Mouse (Mus musculus) midbrain, postnatal 0 days (tissue): ENCODE data around the gene Gyg. TPM values are rescaled to one million over a fixed set of nuclear protein-coding genes. Genes with fewer than 3 reads are reported as not detected.
"Not testable (repeated sequence)": the region's sequence is repeated elsewhere in the genome, so short reads cannot be mapped to it uniquely, and the experiment has no call there.

Source experiments
- ATAC-seq: fragments of 200-750 bp; cut with Nextera tagmentation; 2 replicates; pipeline ENCODE4 v1.8.0; 2017; ENCODE audit warnings: moderate number of reproducible peaks, mild to moderate bottlenecking, moderate TSS enrichment, moderate library complexity; ENCODE audit not compliant: low FRiP score
- DNase-seq: peaks from one replicate; pipeline ENCODE4 v3.0.0-alpha.2; 2015; ENCODE audit warnings: low spot score
- H3K27ac ChIP-seq: fragments of 300-500 bp; sonication (generic); 2 replicates; pipeline ENCODE4 v1.5.1; 2014; ENCODE audit warnings: low read depth, mild to moderate bottlenecking, low read length, mixed read lengths
- H3K27me3 ChIP-seq: fragments of 300-500 bp; sonication (generic); 2 replicates; pipeline ENCODE4 v1.6.1; 2014; ENCODE audit warnings: low read length, control low read depth, mixed read lengths; ENCODE audit not compliant: insufficient read depth
- H3K36me3 ChIP-seq: fragments of 300-500 bp; sonication (generic); 2 replicates; pipeline ENCODE4 v1.6.1; 2014; ENCODE audit warnings: low read length, control low read depth, mixed read lengths; ENCODE audit not compliant: insufficient read depth
- H3K4me1 ChIP-seq: fragments of 300-500 bp; sonication (generic); 2 replicates; pipeline ENCODE4 v1.6.1; 2014; ENCODE audit warnings: mild to moderate bottlenecking, control low read depth, antibody characterized with exemption, low read length, mixed read lengths; ENCODE audit not compliant: insufficient read depth
- H3K4me2 ChIP-seq: fragments of 300-500 bp; sonication (generic); 2 replicates; pipeline ENCODE4 v1.6.1; 2014; ENCODE audit warnings: low read depth, mild to moderate bottlenecking, low read length, mixed read lengths; ENCODE audit not compliant: poor library complexity, severe bottlenecking
- H3K4me3 ChIP-seq: fragments of 300-500 bp; sonication (generic); 2 replicates; pipeline ENCODE4 v1.5.1; 2014; ENCODE audit warnings: low read depth, mild to moderate bottlenecking, low read length, moderate library complexity
- H3K9ac ChIP-seq: fragments of 300-500 bp; sonication (generic); replicated peaks from 2 replicates; pipeline ENCODE4 v1.6.1; 2014; ENCODE audit warnings: mild to moderate bottlenecking, low read length, moderate library complexity, mixed read lengths; ENCODE audit not compliant: poor library complexity, severe bottlenecking
- H3K9me3 ChIP-seq: fragments of 300-500 bp; sonication (generic); 2 replicates; pipeline ENCODE4 v1.6.1; 2016; ENCODE audit warnings: low read length, control low read depth
- CTCF ChIP-seq: IDR thresholded peaks from 2 replicates; pipeline ENCODE4 v1.5.1; 2016; ENCODE audit warnings: antibody characterized with exemption, mild to moderate bottlenecking
- WGBS: fragments of 180-500 bp; shearing (Covaris S2); extraction: QIAGEN DNeasy Blood & Tissue Kit; methylation state at CpG from one replicate; pipeline ENCODE4 v1.1.7; 2014; 5-methylcytosine and 5-hydroxymethylcytosine counted together
- polyA plus RNA-seq: library from polyadenylated mRNA; unstranded; fragments of >200 nt; fragmentation: Nextera tagmentation; extraction: Ambion mirVana; gene quantifications from 2 replicates; pipeline ENCODE4 v1.2.1, GENCODE M21; 2015
- total RNA-seq: library from RNA; depleted of rRNA; stranded (reverse); fragments of >200 nt; gene quantifications from 2 replicates; pipeline ENCODE4 v1.2.3, GENCODE M21; 2014

Gyg gene
- total and polyA plus RNA-seq, 2 experiments from 2014 or later = 38.0 to 77.8 TPM

GRCm38 (mm10) chr3:20129491-20129890 lies 25.6 kb downstream of the Gyg start:
- Histone ChIP-seq H3K36me3 (peaks cover 20% of the 10 kb centered on the region), H3K9ac (no peak overlapping the region), H3K27ac (no peak overlapping the region), H3K9me3 (no peaks in the 10 kb centered on the region), H3K4me2 (no peak overlapping the region), H3K27me3 (no peaks in the 10 kb centered on the region), H3K4me3 (no peak overlapping the region), H3K4me1 (no peaks in the 10 kb centered on the region)
- no peak for TF ChIP-seq CTCF
- DNase-seq (no peak), ATAC-seq (no peak)
- 90% methylated on average over 5 of the region's 5 CpGs for WGBS

- peaks cover 16% of the 10 kb centered on the region for H3K36me3 ChIP-seq
- no peaks in the 10 kb centered on the region for H3K9me3 ChIP-seq
- no peak overlapping the region for H3K9ac ChIP-seq
- no peak for DNase-seq
- no peaks in the 10 kb centered on the region for H3K27me3 ChIP-seq
- no peak for ATAC-seq
- TF ChIP-seq CTCF = peak; percentile 29
- no peaks in the 10 kb centered on the region for H3K4me1 ChIP-seq
- H3K4me2 ChIP-seq = no peak overlapping the region
- H3K4me3 ChIP-seq = no peak overlapping the region
- H3K27ac ChIP-seq = no peak overlapping the region
- 64% methylated on average over 2 of the region's 2 CpGs for WGBS
Measured at GRCm38 (mm10) chr3:20127047-20127595, 28.0 kb downstream of the Gyg start.

- WGBS = 90% methylated on average over 5 of the region's 5 CpGs
- no peaks in the 10 kb centered on the region for H3K27me3 ChIP-seq
- H3K4me1 ChIP-seq = no peaks in the 10 kb centered on the region
- no peaks in the 10 kb centered on the region for H3K9me3 ChIP-seq
- TF ChIP-seq CTCF = no peak
- no peak overlapping the region for H3K4me3 ChIP-seq
- no peak overlapping the region for H3K4me2 ChIP-seq
- peaks cover 12% of the 10 kb centered on the region; the same call in 1 of the 2 replicates for H3K36me3 ChIP-seq
- no peak for DNase-seq
- no peak overlapping the region for H3K9ac ChIP-seq
- ATAC-seq = no peak
- H3K27ac ChIP-seq = no peak overlapping the region
Measured at GRCm38 (mm10) chr3:20125604-20126003, 29.5 kb downstream of the Gyg start.

GRCm38 (mm10) chr3:20121582-20121981 lies 33.5 kb downstream of the Gyg start:
- WGBS = 96% methylated on average over 5 of the region's 5 CpGs
- ATAC-seq, H3K9me3 ChIP-seq, H3K4me1 ChIP-seq, H3K9ac ChIP-seq, H3K36me3 ChIP-seq, H3K27me3 ChIP-seq, DNase-seq, H3K4me2 ChIP-seq, H3K4me3 ChIP-seq, H3K27ac ChIP-seq: not testable (repeated sequence)

- H3K4me2 ChIP-seq = no peak overlapping the region
Measured at GRCm38 (mm10) chr3:20119686-20120244, 35.4 kb downstream of the Gyg start.

GRCm38 (mm10) chr3:20119044-20119591 lies 36.0 kb downstream of the Gyg start:
- WGBS = 94% methylated on average over 19 of the region's 19 CpGs
- DNase-seq = no peak
- Histone ChIP-seq H3K4me2 (no peak overlapping the region), H3K4me3 (no peak overlapping the region), H3K36me3 (peaks cover 7% of the 10 kb centered on the region; the same call in 1 of the 2 replicates), H3K4me1 (no peaks in the 10 kb centered on the region), H3K9ac (no peak overlapping the region), H3K27me3 (no peaks in the 10 kb centered on the region), H3K27ac (no peak overlapping the region), H3K9me3 (no peaks in the 10 kb centered on the region)
- TF ChIP-seq CTCF = no peak
- no peak; the same call in 1 of the 2 replicates for ATAC-seq

More at GRCm38 (mm10) chr3:20119686-20120244, 35.4 kb downstream of the Gyg start:
- H3K36me3 ChIP-seq = peaks cover 7% of the 10 kb centered on the region; the same call in 1 of the 2 replicates
- H3K9ac ChIP-seq = no peak overlapping the region
- H3K9me3 ChIP-seq = no peaks in the 10 kb centered on the region
- H3K4me1 ChIP-seq = no peaks in the 10 kb centered on the region
- no peaks in the 10 kb centered on the region for H3K27me3 ChIP-seq
- WGBS = 76% methylated on average over 4 of the region's 4 CpGs
- H3K27ac ChIP-seq = no peak overlapping the region
- TF ChIP-seq CTCF = no peak
- ATAC-seq (no peak), DNase-seq (no peak)
- no peak overlapping the region for H3K4me3 ChIP-seq
